Mouse (Mus musculus) liver, embryonic 15.5 days (tissue): ENCODE measurements around the gene Ubac2. TPM values are rescaled to one million over a fixed set of nuclear protein-coding genes. Genes with fewer than 3 reads are reported as not detected.

Experiments
- ATAC-seq: fragments of 200-750 bp; cut with Nextera tagmentation; 2 replicates; pipeline ENCODE4 v1.8.0; 2017; ENCODE audit warnings: moderate number of reproducible peaks, mild to moderate bottlenecking, moderate library complexity; ENCODE audit not compliant: insufficient read depth
- H3K27ac ChIP-seq: fragments of 300-500 bp; sonication (generic); replicated peaks from 2 replicates; pipeline ENCODE4 v1.5.1; 2015; ENCODE audit warnings: mild to moderate bottlenecking, inconsistent platforms
- H3K27me3 ChIP-seq: fragments of 300-500 bp; sonication (generic); 2 replicates; pipeline ENCODE4 v1.6.1; 2015; ENCODE audit warnings: mild to moderate bottlenecking, inconsistent platforms
- H3K36me3 ChIP-seq: fragments of 300-500 bp; sonication (generic); replicated peaks from 2 replicates; pipeline ENCODE4 v1.6.1; 2015; ENCODE audit warnings: moderate library complexity, mild to moderate bottlenecking, inconsistent platforms
- H3K4me1 ChIP-seq: fragments of 300-500 bp; sonication (generic); replicated peaks from 2 replicates; pipeline ENCODE4 v1.6.1; 2015; ENCODE audit warnings: inconsistent platforms
- H3K4me2 ChIP-seq: fragments of 300-500 bp; sonication (generic); 2 replicates; pipeline ENCODE4 v1.6.1; 2015; ENCODE audit warnings: moderate library complexity, mild to moderate bottlenecking, inconsistent platforms
- H3K4me3 ChIP-seq: fragments of 300-500 bp; sonication (generic); replicated peaks from 2 replicates; pipeline ENCODE4 v1.5.1; 2015; ENCODE audit warnings: mild to moderate bottlenecking, inconsistent platforms
- H3K9ac ChIP-seq: fragments of 300-500 bp; sonication (generic); 2 replicates; pipeline ENCODE4 v1.6.1; 2015; ENCODE audit warnings: moderate library complexity, mild to moderate bottlenecking, inconsistent platforms
- H3K9me3 ChIP-seq: fragments of 300-500 bp; sonication (generic); replicated peaks from 2 replicates; pipeline ENCODE4 v1.6.1; 2016; ENCODE audit warnings: inconsistent platforms
- WGBS: fragments of 180-500 bp; shearing (Covaris S2); methylation state at CpG from one replicate; pipeline ENCODE4 v1.1.7; 2015; ENCODE audit warnings: mixed read lengths; ENCODE audit not compliant: insufficient replicate concordance; 5-methylcytosine and 5-hydroxymethylcytosine counted together
- polyA plus RNA-seq: library from polyadenylated mRNA; unstranded; fragments of >200 nt; fragmentation: Nextera tagmentation; extraction: Ambion mirVana; gene quantifications from 2 replicates; pipeline ENCODE4 v1.2.1, GENCODE M21; 2015

The Ubac2 gene
- polyA plus RNA-seq, 1 experiment from 2014 or later: 20.0 TPM

DNA sequence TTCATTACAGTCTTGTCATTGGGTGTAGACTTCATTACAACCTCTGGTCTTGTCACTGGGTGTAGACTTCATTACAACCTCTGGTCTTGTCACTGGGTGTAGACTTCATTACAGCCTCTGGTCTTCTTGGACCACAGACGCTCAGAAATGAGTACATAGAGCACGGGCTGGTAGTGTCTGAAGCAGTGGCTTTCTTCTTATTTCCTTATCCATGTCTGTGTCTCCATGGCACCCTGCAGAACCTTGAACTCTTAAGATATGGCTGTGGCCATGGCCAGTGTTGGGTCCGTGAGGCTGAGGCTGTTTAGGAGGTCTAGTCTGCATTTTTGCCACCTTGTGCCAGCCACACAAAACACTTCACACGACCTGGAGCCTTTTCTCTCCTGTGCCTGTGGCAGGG, 129.8 kb downstream of the Ubac2 start:
- WGBS: 61% methylated on average over 4 of the region's 4 CpGs
- ATAC-seq: no peak

DNA sequence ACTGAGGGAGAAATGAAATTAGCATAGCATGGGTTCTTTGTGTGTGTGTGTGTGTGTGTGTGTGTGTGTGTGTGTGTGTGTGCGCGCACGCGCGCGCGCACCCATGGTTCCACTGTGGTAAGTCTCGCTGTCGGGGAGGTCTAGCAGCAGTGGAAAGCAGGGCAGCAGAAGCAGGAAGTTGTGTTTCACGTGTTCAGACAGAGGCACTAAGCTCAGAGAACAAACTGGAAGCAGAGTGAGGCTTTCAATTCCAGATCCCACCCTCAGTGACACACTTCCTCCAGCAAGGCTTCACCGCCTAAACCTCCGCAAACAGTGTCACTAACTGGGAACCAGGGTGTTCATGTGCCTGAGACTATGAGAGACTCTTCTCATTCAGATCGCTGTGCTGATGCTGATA, 131.1 kb downstream of the Ubac2 start:
- 55% methylated on average over 13 of the region's 13 CpGs for WGBS
- H3K4me1 ChIP-seq: peaks cover 19% of the 10 kb centered on the region
- H3K27ac ChIP-seq: no peak overlapping the region
- H3K27me3 ChIP-seq: no peaks in the 10 kb centered on the region
- no peak overlapping the region for H3K4me3 ChIP-seq
- no peak for ATAC-seq
- H3K4me2 ChIP-seq: no peak overlapping the region
- H3K9ac ChIP-seq: no peak overlapping the region
- H3K9me3 ChIP-seq: no peaks in the 10 kb centered on the region
- H3K36me3 ChIP-seq: peaks cover 9% of the 10 kb centered on the region; the same call in 1 of the 2 replicates

More for the DNA sequence above, 129.8 kb downstream of the Ubac2 start:
- Histone ChIP-seq H3K9ac (no peak overlapping the region), H3K4me2 (no peak overlapping the region), H3K4me3 (no peak overlapping the region), H3K36me3 (peaks cover 9% of the 10 kb centered on the region), H3K9me3 (no peaks in the 10 kb centered on the region), H3K27me3 (no peaks in the 10 kb centered on the region), H3K27ac (no peak overlapping the region), H3K4me1 (peaks cover 26% of the 10 kb centered on the region)

GRCm38 (mm10) chr14:122010301-122010700, 131.9 kb downstream of the Ubac2 start:
- no peak for ATAC-seq
- 70% methylated on average over 7 of the region's 7 CpGs for WGBS

GRCm38 (mm10) chr14:122011768-122012167, 133.3 kb downstream of the Ubac2 start:
- ATAC-seq: no peak
- peaks cover 9% of the 10 kb centered on the region; the same call in 1 of the 2 replicates for H3K36me3 ChIP-seq
- no peak overlapping the region for H3K27ac ChIP-seq
- peaks cover 22% of the 10 kb centered on the region for H3K4me1 ChIP-seq
- no peak overlapping the region for H3K4me3 ChIP-seq
- no peak overlapping the region for H3K4me2 ChIP-seq
- no peaks in the 10 kb centered on the region for H3K27me3 ChIP-seq
- 72% methylated on average over 8 of the region's 8 CpGs for WGBS
- H3K9me3 ChIP-seq: no peaks in the 10 kb centered on the region
- no peak overlapping the region for H3K9ac ChIP-seq

More at GRCm38 (mm10) chr14:122010301-122010700, 131.9 kb downstream of the Ubac2 start:
- Histone ChIP-seq H3K4me1 (peaks cover 22% of the 10 kb centered on the region), H3K27me3 (no peaks in the 10 kb centered on the region), H3K4me2 (no peak overlapping the region), H3K9ac (no peak overlapping the region), H3K4me3 (no peak overlapping the region), H3K27ac (no peak overlapping the region), H3K36me3 (peaks cover 9% of the 10 kb centered on the region; the same call in 1 of the 2 replicates), H3K9me3 (no peaks in the 10 kb centered on the region)

DNA sequence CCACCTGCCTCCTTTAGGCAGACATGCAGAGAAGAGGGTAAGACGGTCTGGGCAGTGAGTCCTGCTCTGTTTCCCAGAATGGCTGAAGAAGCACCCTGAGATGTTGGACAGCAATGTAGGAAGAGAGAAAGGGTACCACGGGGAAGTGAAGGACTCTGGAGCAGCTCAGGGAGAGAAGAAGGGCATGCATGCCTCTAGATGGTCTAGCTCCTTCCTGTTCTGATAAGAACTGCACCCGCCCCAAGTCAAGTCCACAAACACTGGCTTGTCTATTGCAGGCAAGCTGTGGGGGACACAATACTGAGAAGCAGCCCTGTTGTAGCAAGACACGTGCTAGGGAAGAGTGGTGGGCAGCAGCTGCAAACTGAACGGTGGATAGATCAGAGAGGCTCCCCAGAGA, 133.8 kb downstream of the Ubac2 start:
- H3K4me1 ChIP-seq: peaks cover 22% of the 10 kb centered on the region
- H3K4me2 ChIP-seq: no peak overlapping the region
- ATAC-seq: 0 out of 2 replicates have a peak, but pooled peaks have one; percentile 27
- no peak overlapping the region for H3K27ac ChIP-seq
- no peaks in the 10 kb centered on the region for H3K9me3 ChIP-seq
- no peak overlapping the region for H3K4me3 ChIP-seq
- no peaks in the 10 kb centered on the region for H3K27me3 ChIP-seq
- H3K36me3 ChIP-seq: peaks cover 9% of the 10 kb centered on the region; the same call in 1 of the 2 replicates
- H3K9ac ChIP-seq: no peak overlapping the region
- 18% methylated on average over 5 of the region's 5 CpGs for WGBS

DNA sequence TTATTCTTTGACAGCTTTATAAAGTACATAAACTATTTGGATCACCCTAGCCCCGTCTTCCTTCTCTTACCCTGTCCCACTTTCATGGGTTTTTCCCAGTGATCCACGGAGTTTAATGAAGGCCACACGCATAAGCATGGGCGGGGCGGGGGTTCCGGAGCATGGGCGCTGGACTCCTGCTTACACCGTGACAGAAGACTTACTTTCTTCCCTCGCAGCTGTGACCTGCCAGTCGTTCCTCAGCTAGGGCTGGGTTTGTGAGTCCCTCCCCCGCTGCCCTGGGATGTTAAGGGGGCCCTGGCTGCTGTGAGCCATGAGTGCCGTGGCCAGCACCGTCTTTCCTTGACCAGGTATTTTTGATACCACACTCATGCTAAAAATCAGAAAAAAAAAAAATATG, 134.4 kb downstream of the Ubac2 start:
- ATAC-seq: no peak
- H3K27me3 ChIP-seq: no peaks in the 10 kb centered on the region
- H3K9me3 ChIP-seq: no peaks in the 10 kb centered on the region
- no peak overlapping the region for H3K4me2 ChIP-seq
- H3K36me3 ChIP-seq: peaks cover 9% of the 10 kb centered on the region; the same call in 1 of the 2 replicates
- no peak overlapping the region for H3K4me3 ChIP-seq
- H3K9ac ChIP-seq: no peak overlapping the region
- H3K27ac ChIP-seq: no peak overlapping the region
- 42% methylated on average over 13 of the region's 13 CpGs for WGBS
- H3K4me1 ChIP-seq: peaks cover 22% of the 10 kb centered on the region

DNA sequence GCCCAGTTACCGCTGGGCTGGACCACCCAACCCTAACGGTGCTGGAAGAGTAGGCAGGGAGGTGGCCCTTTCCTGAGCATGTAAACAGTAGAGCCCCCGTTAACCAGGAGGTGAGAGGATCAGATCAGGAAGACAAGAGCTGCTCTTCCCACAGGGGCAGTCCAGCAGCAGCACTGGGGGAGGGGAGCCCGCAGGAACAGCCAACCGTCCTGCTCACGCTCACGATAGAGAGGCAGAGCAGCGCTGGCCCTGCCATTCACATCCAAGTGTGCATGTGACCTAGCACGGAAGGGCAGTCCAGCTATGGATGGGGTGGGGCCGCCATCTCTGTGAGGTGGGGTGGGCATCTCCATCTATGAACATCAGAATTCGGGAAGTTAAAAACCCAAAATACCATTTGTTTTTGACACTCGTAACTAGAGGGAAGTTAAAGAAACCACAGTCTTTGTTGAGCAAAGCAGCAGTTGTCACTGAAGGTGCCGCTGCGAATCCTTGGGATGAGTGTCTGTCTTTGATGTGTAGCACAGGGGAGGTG, 135.1 kb downstream of the Ubac2 start:
- no peak overlapping the region for H3K9ac ChIP-seq
- H3K4me2 ChIP-seq: peak overlapping the region; percentile 23
- 17% methylated on average over 14 of the region's 14 CpGs for WGBS
- H3K4me1 ChIP-seq: peaks cover 22% of the 10 kb centered on the region
- no peak overlapping the region for H3K4me3 ChIP-seq
- peak; percentile 51 for ATAC-seq
- H3K36me3 ChIP-seq: peaks cover 9% of the 10 kb centered on the region; the same call in 1 of the 2 replicates
- H3K27ac ChIP-seq: peak overlapping the region; percentile 29; the same call in 1 of the 2 replicates
- no peaks in the 10 kb centered on the region for H3K9me3 ChIP-seq
- H3K27me3 ChIP-seq: no peaks in the 10 kb centered on the region

DNA sequence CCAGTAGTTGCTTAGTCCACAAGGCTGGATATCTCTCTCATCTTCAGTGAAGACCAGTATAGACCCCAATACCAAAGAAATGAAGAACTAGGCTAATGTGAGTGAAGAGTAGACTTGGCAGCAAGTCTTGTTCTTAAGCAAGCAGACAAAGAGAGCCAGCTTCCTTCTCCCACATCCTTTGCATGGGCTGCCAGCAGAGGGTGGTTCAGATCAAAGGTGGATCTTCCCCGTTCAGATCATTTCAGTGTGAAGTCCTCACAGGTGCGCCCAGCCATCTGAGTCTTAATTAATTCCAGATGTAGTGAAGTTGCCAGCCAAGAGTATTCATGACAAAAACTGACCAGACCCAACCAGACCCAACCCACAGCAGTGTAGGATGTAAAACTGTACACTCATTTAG, 139.5 kb downstream of the Ubac2 start:
- peaks cover 23% of the 10 kb centered on the region for H3K4me1 ChIP-seq
- 70% methylated on average over 2 of the region's 2 CpGs for WGBS
- no peak for ATAC-seq
- 0 out of 2 replicates have a peak, but pooled peaks cover 3% of the 10 kb centered on the region for H3K36me3 ChIP-seq
- no peak overlapping the region for H3K4me2 ChIP-seq
- no peak overlapping the region for H3K9ac ChIP-seq
- no peaks in the 10 kb centered on the region for H3K9me3 ChIP-seq
- no peak overlapping the region for H3K4me3 ChIP-seq
- H3K27me3 ChIP-seq: no peaks in the 10 kb centered on the region
- no peak overlapping the region for H3K27ac ChIP-seq

- 0 out of 2 replicates have a peak, but pooled peaks cover 3% of the 10 kb centered on the region for H3K36me3 ChIP-seq
- no peak overlapping the region for H3K9ac ChIP-seq
- H3K4me2 ChIP-seq: no peak overlapping the region
- no peak for ATAC-seq
- H3K27me3 ChIP-seq: no peaks in the 10 kb centered on the region
- H3K4me1 ChIP-seq: peaks cover 32% of the 10 kb centered on the region
- H3K9me3 ChIP-seq: no peaks in the 10 kb centered on the region
- no peak overlapping the region for H3K27ac ChIP-seq
- 70% methylated on average over 2 of the region's 2 CpGs for WGBS
- H3K4me3 ChIP-seq: no peak overlapping the region
Observed at GRCm38 (mm10) chr14:122019389-122019788, 141.0 kb downstream of the Ubac2 start.

- Histone ChIP-seq H3K36me3 (0 out of 2 replicates have a peak, but pooled peaks cover 3% of the 10 kb centered on the region), H3K9me3 (no peaks in the 10 kb centered on the region), H3K9ac (no peak overlapping the region), H3K27ac (no peak overlapping the region), H3K4me1 (peaks cover 35% of the 10 kb centered on the region), H3K4me2 (no peak overlapping the region), H3K4me3 (no peak overlapping the region), H3K27me3 (no peaks in the 10 kb centered on the region)
- WGBS: 80% methylated on average over 6 of the region's 6 CpGs
- ATAC-seq: no peak
Observed at GRCm38 (mm10) chr14:122020567-122020966, 142.1 kb downstream of the Ubac2 start.

- no peak overlapping the region for H3K27ac ChIP-seq
- ATAC-seq: no peak
- WGBS: 45% methylated on average over 1 of the region's 1 CpGs
- peaks cover 35% of the 10 kb centered on the region for H3K4me1 ChIP-seq
- H3K4me2 ChIP-seq: no peak overlapping the region
- 0 out of 2 replicates have a peak, but pooled peaks cover 3% of the 10 kb centered on the region for H3K36me3 ChIP-seq
- no peaks in the 10 kb centered on the region for H3K9me3 ChIP-seq
- no peaks in the 10 kb centered on the region for H3K27me3 ChIP-seq
- H3K9ac ChIP-seq: no peak overlapping the region
- no peak overlapping the region for H3K4me3 ChIP-seq
Observed at GRCm38 (mm10) chr14:122023054-122023453, 144.6 kb downstream of the Ubac2 start.

GRCm38 (mm10) chr14:122023928-122024327, 145.5 kb downstream of the Ubac2 start:
- H3K9ac ChIP-seq: no peak overlapping the region
- no peaks in the 10 kb centered on the region for H3K9me3 ChIP-seq
- peaks cover 35% of the 10 kb centered on the region for H3K4me1 ChIP-seq
- no peak overlapping the region for H3K4me3 ChIP-seq
- H3K36me3 ChIP-seq: no peaks in the 10 kb centered on the region
- peak; percentile 56 for ATAC-seq
- no peak overlapping the region for H3K4me2 ChIP-seq
- H3K27me3 ChIP-seq: no peaks in the 10 kb centered on the region
- no peak overlapping the region for H3K27ac ChIP-seq
